Mouse (Mus musculus) limb, embryonic 15.5 days (tissue): ENCODE results near the gene Zfand3. TPM values are rescaled to one million over a fixed set of nuclear protein-coding genes. Genes with fewer than 3 reads are reported as not detected.

Source experiments
- ATAC-seq: fragments of 200-750 bp; cut with Nextera tagmentation; 2 replicates; pipeline ENCODE4 v1.8.0; 2017; ENCODE audit warnings: low read depth, moderate TSS enrichment; ENCODE audit not compliant: insufficient number of reproducible peaks, low FRiP score, low TSS enrichment
- H3K27ac ChIP-seq: fragments of 300-500 bp; sonication (generic); 2 replicates; pipeline ENCODE4 v1.5.1; 2015; ENCODE audit warnings: moderate library complexity, mild to moderate bottlenecking, inconsistent platforms
- H3K27me3 ChIP-seq: fragments of 300-500 bp; sonication (generic); 2 replicates; pipeline ENCODE4 v1.6.1; 2015; ENCODE audit warnings: inconsistent platforms
- H3K36me3 ChIP-seq: fragments of 300-500 bp; sonication (generic); 2 replicates; pipeline ENCODE4 v1.6.1; 2015; ENCODE audit warnings: inconsistent platforms
- H3K4me1 ChIP-seq: fragments of 300-500 bp; sonication (generic); 2 replicates; pipeline ENCODE4 v1.6.1; 2015; ENCODE audit warnings: inconsistent platforms
- H3K4me2 ChIP-seq: fragments of 300-500 bp; sonication (generic); 2 replicates; pipeline ENCODE4 v1.6.1; 2015; ENCODE audit warnings: mild to moderate bottlenecking, inconsistent platforms
- H3K4me3 ChIP-seq: fragments of 300-500 bp; sonication (generic); 2 replicates; pipeline ENCODE4 v1.5.1; 2015; ENCODE audit warnings: mild to moderate bottlenecking, inconsistent platforms
- H3K9ac ChIP-seq: fragments of 300-500 bp; sonication (generic); 2 replicates; pipeline ENCODE4 v1.6.1; 2015; ENCODE audit warnings: inconsistent platforms
- H3K9me3 ChIP-seq: fragments of 300-500 bp; sonication (generic); 2 replicates; pipeline ENCODE4 v1.6.1; 2016; ENCODE audit warnings: inconsistent platforms
- WGBS: fragments of 180-500 bp; shearing (Covaris S2); methylation state at CpG from one replicate; pipeline ENCODE4 v1.1.7; 2015; 5-methylcytosine and 5-hydroxymethylcytosine counted together
- polyA plus RNA-seq: library from polyadenylated mRNA; unstranded; fragments of >200 nt; fragmentation: Nextera tagmentation; extraction: Ambion mirVana; gene quantifications from 2 replicates; pipeline ENCODE4 v1.2.1, GENCODE M21; 2015

Gene Zfand3
- polyA plus RNA-seq, 1 experiment from 2014 or later = 53.1 TPM

DNA sequence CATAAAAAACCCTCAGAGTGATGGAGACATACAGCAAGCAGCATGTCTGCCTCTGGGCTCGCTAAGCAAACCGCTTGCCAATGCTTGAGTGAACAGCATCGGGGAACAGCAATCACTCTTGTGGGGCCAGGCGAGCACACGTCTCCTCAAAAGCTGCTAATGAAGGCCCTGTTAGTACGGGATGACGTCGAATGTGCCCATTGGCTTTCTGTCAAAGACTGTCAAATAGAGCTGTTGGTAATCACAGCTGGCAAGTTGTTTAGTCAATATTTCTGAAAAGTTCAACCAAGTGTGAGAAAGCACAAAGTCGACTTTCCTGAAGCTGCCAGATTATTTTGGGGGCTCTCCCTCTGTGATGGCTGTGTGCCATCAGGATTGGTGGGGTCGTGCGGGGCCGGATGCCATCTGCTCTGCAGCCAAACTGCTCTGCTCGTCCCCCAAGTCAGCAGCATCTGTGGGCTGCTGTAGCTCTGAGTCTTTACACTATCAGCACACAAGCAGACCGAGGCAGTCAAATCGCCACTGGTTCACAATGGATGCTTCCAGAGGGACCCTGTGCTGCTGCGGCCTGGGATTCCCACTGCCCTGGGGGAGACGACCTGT is 237.3 kb downstream of the Zfand3 start:
- Histone ChIP-seq H3K36me3 (no peaks in the 10 kb centered on the region), H3K27me3 (no peaks in the 10 kb centered on the region), H3K4me3 (no peak overlapping the region), H3K9ac (no peak overlapping the region), H3K9me3 (no peaks in the 10 kb centered on the region), H3K27ac (no peak overlapping the region), H3K4me1 (peaks cover 57% of the 10 kb centered on the region), H3K4me2 (no peak overlapping the region)
- no peak for ATAC-seq
- 52% methylated on average over 17 of the region's 17 CpGs for WGBS

DNA sequence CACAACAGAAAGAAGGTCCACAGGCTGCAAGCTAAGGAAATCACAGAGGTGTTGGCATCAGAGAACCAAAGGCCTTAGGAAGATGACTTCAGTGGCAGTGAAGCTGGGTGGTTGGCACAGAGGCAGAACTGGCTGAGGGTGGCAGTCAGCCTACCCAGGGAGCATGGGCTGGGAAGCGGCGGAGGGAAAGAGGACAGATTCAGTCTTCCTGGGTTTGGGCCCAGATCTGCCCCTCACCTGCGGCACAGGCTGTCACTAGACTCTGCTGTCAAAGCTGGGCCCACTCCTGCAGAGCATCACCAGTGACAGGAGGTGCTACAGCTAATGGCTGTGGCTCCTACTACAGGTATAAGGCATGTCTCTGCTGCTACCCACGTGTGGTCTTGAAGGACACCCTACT is 238.1 kb downstream of the Zfand3 start:
- 91% methylated on average over 4 of the region's 4 CpGs for WGBS

DNA sequence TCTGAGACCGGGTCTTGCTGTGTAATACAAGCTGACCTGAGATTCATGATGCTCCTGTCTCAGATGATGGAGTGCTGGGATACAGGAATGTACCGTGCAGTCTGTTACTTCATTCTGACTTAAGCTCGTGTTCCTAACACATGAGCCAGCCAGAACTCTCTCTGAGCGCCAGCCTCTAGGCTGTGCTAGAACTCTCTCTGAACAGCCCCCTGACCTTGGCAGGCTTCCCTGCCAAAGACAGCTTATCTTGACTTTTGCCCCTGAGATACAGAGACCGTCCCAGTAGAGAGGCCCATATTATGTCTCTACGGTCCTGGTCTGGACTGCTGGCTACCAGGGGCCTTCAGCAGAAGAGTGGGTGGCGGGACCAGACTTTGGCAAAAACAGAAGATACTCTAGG is 239.0 kb downstream of the Zfand3 start:
- Histone ChIP-seq H3K9ac (no peak overlapping the region), H3K4me2 (no peak overlapping the region), H3K36me3 (no peaks in the 10 kb centered on the region), H3K4me1 (peaks cover 56% of the 10 kb centered on the region), H3K27ac (no peak overlapping the region), H3K4me3 (no peak overlapping the region), H3K9me3 (no peaks in the 10 kb centered on the region), H3K27me3 (no peaks in the 10 kb centered on the region)
- WGBS = 77% methylated on average over 7 of the region's 7 CpGs
- no peak for ATAC-seq

More for the DNA sequence above, 238.1 kb downstream of the Zfand3 start:
- no peak overlapping the region for H3K27ac ChIP-seq
- no peak overlapping the region for H3K4me2 ChIP-seq
- H3K36me3 ChIP-seq = no peaks in the 10 kb centered on the region
- no peak overlapping the region for H3K4me3 ChIP-seq
- H3K27me3 ChIP-seq = no peaks in the 10 kb centered on the region
- H3K9ac ChIP-seq = no peak overlapping the region
- ATAC-seq = no peak
- no peaks in the 10 kb centered on the region for H3K9me3 ChIP-seq
- H3K4me1 ChIP-seq = peaks cover 57% of the 10 kb centered on the region

DNA sequence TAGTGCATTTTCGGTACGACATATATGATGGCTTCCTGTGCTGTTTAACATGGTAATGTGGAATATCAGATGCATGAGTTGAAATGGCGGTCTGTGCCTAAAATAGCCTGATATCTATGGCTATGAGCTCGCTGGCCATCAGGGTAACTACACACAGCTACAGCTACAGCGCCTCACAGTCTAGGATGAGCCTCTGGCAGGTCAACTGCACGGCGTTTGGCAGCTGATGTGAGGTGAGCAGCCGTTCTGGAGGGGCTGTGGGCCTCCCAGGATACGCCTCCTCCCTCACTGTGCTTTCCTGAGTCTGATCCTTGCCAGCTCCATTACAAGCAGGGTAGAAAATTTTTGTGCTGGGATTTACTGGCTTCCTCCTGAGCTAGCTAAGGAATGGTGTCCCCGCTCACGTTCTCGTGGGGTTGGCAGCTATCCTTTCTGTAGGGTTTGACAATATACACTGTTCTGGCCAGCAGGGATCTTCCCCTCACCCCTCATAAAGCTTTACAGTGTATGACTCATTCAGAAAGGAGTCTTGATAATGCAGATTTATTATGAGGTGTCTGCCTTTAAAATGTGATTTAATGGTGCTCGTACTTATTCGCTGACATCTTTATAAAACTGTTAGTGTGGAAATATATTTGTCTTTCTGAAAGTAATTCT is 240.2 kb downstream of the Zfand3 start:
- Histone ChIP-seq H3K4me2 (no peak overlapping the region), H3K9me3 (no peaks in the 10 kb centered on the region), H3K36me3 (no peaks in the 10 kb centered on the region), H3K27me3 (no peaks in the 10 kb centered on the region), H3K4me3 (no peak overlapping the region), H3K4me1 (peaks cover 45% of the 10 kb centered on the region), H3K9ac (no peak overlapping the region), H3K27ac (no peak overlapping the region; the same call in 1 of the 2 replicates)
- WGBS = 32% methylated on average over 14 of the region's 14 CpGs
- peak; percentile 75 for ATAC-seq

DNA sequence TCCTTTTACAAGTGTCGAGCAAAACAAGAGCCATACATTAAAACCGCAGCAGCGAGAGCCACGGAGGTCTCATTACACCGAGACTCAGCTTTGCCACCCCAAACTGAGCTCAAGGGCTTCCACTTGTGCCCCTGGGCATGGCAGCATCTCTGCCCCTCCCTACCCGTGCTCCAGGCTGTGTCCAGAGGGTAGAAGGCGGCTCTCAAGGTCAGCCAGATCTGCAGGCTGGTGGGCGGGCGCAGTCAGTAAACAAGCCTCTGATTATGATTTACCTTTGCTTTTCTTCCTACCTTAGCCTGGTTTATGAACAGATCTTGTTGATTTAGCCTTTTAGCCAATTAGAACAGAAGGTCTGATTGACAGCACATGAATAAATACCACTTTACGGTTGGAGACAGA is 240.8 kb downstream of the Zfand3 start:
- Histone ChIP-seq H3K9ac (no peak overlapping the region), H3K27ac (no peak overlapping the region), H3K27me3 (no peaks in the 10 kb centered on the region), H3K4me1 (peaks cover 39% of the 10 kb centered on the region), H3K36me3 (no peaks in the 10 kb centered on the region), H3K4me3 (no peak overlapping the region), H3K9me3 (no peaks in the 10 kb centered on the region), H3K4me2 (no peak overlapping the region)
- WGBS = 32% methylated on average over 10 of the region's 10 CpGs
- ATAC-seq = no peak

DNA sequence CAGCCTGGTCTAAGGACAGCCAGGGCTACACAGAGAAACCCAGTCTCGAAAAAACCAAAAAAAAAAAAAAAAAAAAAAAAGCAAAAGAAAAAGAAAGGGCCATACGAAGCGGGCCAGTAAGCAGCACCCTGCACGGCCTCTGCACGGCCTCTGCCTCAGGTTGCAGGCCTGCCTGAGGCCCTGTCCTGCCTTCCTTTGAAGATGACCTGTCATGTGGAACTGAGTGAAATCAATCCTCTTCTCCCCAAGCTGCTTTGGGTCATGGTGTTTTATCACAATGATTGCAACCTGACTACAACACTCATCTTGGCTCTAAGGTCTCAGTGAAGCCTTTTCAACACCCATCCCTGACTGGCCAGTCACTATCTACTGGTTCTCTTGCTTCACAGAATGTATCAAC is 248.5 kb downstream of the Zfand3 start:
- no peak for ATAC-seq
- peaks cover 14% of the 10 kb centered on the region for H3K4me1 ChIP-seq
- H3K9ac ChIP-seq = no peak overlapping the region
- no peaks in the 10 kb centered on the region for H3K27me3 ChIP-seq
- no peak overlapping the region for H3K4me2 ChIP-seq
- H3K4me3 ChIP-seq = no peak overlapping the region
- no peaks in the 10 kb centered on the region for H3K9me3 ChIP-seq
- H3K36me3 ChIP-seq = no peaks in the 10 kb centered on the region
- 89% methylated on average over 5 of the region's 5 CpGs for WGBS
- H3K27ac ChIP-seq = no peak overlapping the region

DNA sequence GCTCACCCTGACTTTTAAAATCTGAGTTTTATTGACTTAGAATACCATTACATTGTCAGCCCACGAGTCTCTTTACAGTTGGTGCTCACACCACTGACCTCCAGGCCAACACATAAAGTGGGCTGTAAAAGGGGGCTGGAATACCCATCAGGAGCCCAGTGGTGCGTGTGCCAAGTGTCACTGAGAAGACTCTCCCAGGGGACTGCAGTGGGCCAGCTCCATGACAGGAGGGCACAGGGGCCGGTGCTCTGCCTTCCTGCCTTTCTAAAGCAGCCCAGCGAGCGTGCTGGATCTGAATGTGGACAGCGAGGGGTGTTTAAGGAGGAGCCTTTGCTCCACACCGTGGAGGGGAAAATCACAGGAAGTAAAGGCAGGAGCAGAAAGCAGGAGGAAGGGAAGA is 249.4 kb downstream of the Zfand3 start:
- Histone ChIP-seq H3K27ac (no peak overlapping the region), H3K4me1 (peaks cover 18% of the 10 kb centered on the region), H3K4me3 (no peak overlapping the region), H3K36me3 (no peaks in the 10 kb centered on the region), H3K4me2 (no peak overlapping the region), H3K9ac (no peak overlapping the region), H3K9me3 (no peaks in the 10 kb centered on the region), H3K27me3 (no peaks in the 10 kb centered on the region)
- WGBS = 54% methylated on average over 7 of the region's 7 CpGs
- no peak for ATAC-seq

DNA sequence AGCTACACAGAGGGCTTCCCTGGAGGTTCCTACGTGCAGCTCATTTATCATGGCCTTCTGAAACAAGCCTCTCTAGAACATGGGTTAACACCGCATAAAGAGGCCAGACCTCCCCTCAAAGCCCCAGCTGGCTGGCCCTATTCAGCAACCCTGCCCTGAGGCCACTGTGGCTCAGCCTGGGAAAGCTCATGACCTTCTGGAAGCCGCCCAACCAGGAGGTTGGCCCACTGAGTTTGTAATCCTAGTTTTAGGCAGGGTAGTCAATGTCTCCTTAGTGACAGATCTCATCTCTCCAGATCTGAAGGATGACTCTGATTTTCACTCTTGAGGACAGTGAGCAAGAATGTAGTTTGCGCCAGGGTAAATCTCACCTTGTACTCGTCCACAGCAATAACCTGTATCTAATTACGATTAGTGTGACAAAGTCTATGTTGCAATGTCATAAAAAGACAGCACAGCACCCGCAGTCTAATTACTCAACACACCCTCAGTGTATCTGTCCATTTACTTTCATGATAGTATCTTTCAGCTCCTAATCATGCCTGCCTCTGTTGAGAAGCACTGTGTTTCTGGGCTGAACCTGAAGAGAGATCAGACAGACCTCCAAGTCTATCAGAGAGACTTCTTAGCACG is 251.5 kb downstream of the Zfand3 start:
- H3K9me3 ChIP-seq = no peaks in the 10 kb centered on the region
- H3K4me2 ChIP-seq = no peak overlapping the region
- H3K27ac ChIP-seq = no peak overlapping the region
- H3K9ac ChIP-seq = no peak overlapping the region
- no peaks in the 10 kb centered on the region for H3K36me3 ChIP-seq
- no peak overlapping the region for H3K4me3 ChIP-seq
- no peak for ATAC-seq
- H3K4me1 ChIP-seq = peaks cover 22% of the 10 kb centered on the region
- H3K27me3 ChIP-seq = no peaks in the 10 kb centered on the region
- WGBS = 63% methylated on average over 8 of the region's 8 CpGs

DNA sequence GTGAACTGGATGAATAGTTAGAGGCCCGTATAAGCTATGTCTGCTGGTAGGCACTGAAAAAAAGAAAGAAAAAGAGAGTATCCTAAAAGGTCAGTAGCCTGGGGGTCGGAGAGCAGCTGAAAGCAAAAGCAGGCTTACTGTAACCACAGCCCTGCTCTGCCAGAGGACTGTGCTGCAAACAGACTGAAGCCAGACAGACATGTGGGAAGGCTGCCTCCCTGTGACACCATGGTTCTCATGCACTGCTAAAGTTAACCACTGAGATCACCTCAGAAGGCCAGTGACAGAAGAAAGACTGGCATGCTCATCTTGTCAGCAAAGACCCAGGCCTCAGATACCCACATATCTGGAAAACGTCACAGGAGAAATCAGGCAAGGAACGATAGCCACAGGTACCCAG is 253.9 kb downstream of the Zfand3 start:
- Histone ChIP-seq H3K27me3 (no peaks in the 10 kb centered on the region), H3K4me3 (no peak overlapping the region), H3K9me3 (no peaks in the 10 kb centered on the region), H3K9ac (no peak overlapping the region), H3K4me1 (peaks cover 34% of the 10 kb centered on the region), H3K4me2 (no peak overlapping the region), H3K27ac (no peak overlapping the region), H3K36me3 (no peaks in the 10 kb centered on the region)
- 69% methylated on average over 4 of the region's 4 CpGs for WGBS
- no peak for ATAC-seq

DNA sequence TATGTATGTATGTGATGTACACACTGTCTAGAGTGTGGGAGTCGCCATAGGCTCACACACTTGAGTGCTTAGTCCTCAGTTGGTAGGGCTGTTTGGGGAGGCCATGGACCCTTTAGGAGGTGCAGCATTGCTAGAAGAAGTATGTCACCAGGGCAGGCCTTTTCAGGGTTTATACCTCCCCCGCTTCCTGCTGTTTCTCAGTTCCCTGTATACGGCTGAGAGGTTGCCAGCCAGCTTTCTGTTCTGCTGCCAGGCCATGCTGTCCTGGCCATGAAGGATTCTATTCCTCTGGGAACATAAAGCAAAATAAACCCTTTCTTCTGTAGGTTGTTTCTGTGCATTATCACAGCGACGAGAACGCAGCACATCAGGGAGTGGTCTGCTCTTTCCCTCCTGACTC is 255.4 kb downstream of the Zfand3 start:
- Histone ChIP-seq H3K36me3 (no peaks in the 10 kb centered on the region), H3K4me3 (no peak overlapping the region), H3K9ac (no peak overlapping the region), H3K27ac (no peak overlapping the region), H3K4me1 (peaks cover 29% of the 10 kb centered on the region; the same call in 1 of the 2 replicates), H3K4me2 (no peak overlapping the region), H3K9me3 (no peaks in the 10 kb centered on the region), H3K27me3 (no peaks in the 10 kb centered on the region)
- WGBS = 81% methylated on average over 6 of the region's 6 CpGs
- ATAC-seq = no peak
